Mouse (Mus musculus): Measurements from ENCODE around the gene Gcnt2. TPM values are rescaled to one million over a fixed set of nuclear protein-coding genes. Genes with fewer than 3 reads are reported as not detected.

The Gcnt2 gene
- polyA plus RNA-seq, 1 experiment from 2014 or later = 5.3 TPM

GRCm38 (mm10) chr13:40932573-40932972 lies 73.0 kb downstream of the Gcnt2 start:
- Histone ChIP-seq H3K27ac (replicated peaks; ENCODE audit: low read depth, low read length) (no peak overlapping the region), H3K27me3 (ENCODE audit: control insufficient read depth, insufficient read depth, low read length) (no peaks in the 10 kb centered on the region), H3K4me3 (replicated peaks; ENCODE audit: low read depth, low read length) (no peak overlapping the region), H3K4me1 (ENCODE audit: control insufficient read depth, insufficient read depth, low read length) (no peaks in the 10 kb centered on the region), H3K36me3 (ENCODE audit: control insufficient read depth, insufficient read depth, low read length) (no peaks in the 10 kb centered on the region), H3K9ac (replicated peaks; ENCODE audit: low read length) (no peak overlapping the region), H3K4me2 (ENCODE audit: low read length) (no peak overlapping the region), H3K9me3 (ENCODE audit: control insufficient read depth, low read length) (no peaks in the 10 kb centered on the region)
- DNase-seq (no peak), ATAC-seq (ENCODE audit: low FRiP score, low TSS enrichment) (no peak)
- WGBS = 91% methylated on average over 5 of the region's 5 CpGs

GRCm38 (mm10) chr13:40934341-40934740 lies 74.8 kb downstream of the Gcnt2 start:
- Histone ChIP-seq H3K36me3 (ENCODE audit: control insufficient read depth, insufficient read depth, low read length) (no peaks in the 10 kb centered on the region), H3K9me3 (ENCODE audit: control insufficient read depth, low read length) (no peaks in the 10 kb centered on the region), H3K27ac (replicated peaks; ENCODE audit: low read depth, low read length) (no peak overlapping the region), H3K4me1 (ENCODE audit: control insufficient read depth, insufficient read depth, low read length) (no peaks in the 10 kb centered on the region), H3K27me3 (ENCODE audit: control insufficient read depth, insufficient read depth, low read length) (no peaks in the 10 kb centered on the region), H3K4me3 (replicated peaks; ENCODE audit: low read depth, low read length) (no peak overlapping the region), H3K4me2 (ENCODE audit: low read length) (no peak overlapping the region), H3K9ac (replicated peaks; ENCODE audit: low read length) (no peak overlapping the region)
- no peak for ATAC-seq (ENCODE audit: low FRiP score, low TSS enrichment)
- WGBS = 82% methylated on average over 3 of the region's 3 CpGs
- DNase-seq = no peak

- DNase-seq = no peak
- Histone ChIP-seq H3K4me3 (replicated peaks; ENCODE audit: low read depth, low read length) (no peak overlapping the region), H3K36me3 (ENCODE audit: control insufficient read depth, insufficient read depth, low read length) (no peaks in the 10 kb centered on the region), H3K27me3 (ENCODE audit: control insufficient read depth, insufficient read depth, low read length) (no peaks in the 10 kb centered on the region), H3K27ac (replicated peaks; ENCODE audit: low read depth, low read length) (no peak overlapping the region), H3K4me1 (ENCODE audit: control insufficient read depth, insufficient read depth, low read length) (no peaks in the 10 kb centered on the region), H3K9me3 (ENCODE audit: control insufficient read depth, low read length) (no peaks in the 10 kb centered on the region), H3K9ac (replicated peaks; ENCODE audit: low read length) (no peak overlapping the region), H3K4me2 (ENCODE audit: low read length) (no peak overlapping the region)
- no peak for ATAC-seq (ENCODE audit: low FRiP score, low TSS enrichment)
- 52% methylated on average over 5 of the region's 5 CpGs for WGBS
Observed at GRCm38 (mm10) chr13:40937586-40937985, 78.0 kb downstream of the Gcnt2 start.

GRCm38 (mm10) chr13:40938485-40939357 lies 79.2 kb downstream of the Gcnt2 start:
- no peaks in the 10 kb centered on the region for H3K27me3 ChIP-seq (ENCODE audit: control insufficient read depth, insufficient read depth, low read length)
- H3K27ac ChIP-seq (replicated peaks; ENCODE audit: low read depth, low read length) = no peak overlapping the region
- DNase-seq (no peak), ATAC-seq (ENCODE audit: low FRiP score, low TSS enrichment) (no peak)
- no peak overlapping the region for H3K9ac ChIP-seq (replicated peaks; ENCODE audit: low read length)
- H3K36me3 ChIP-seq (ENCODE audit: control insufficient read depth, insufficient read depth, low read length) = no peaks in the 10 kb centered on the region
- no peak overlapping the region for H3K4me3 ChIP-seq (replicated peaks; ENCODE audit: low read depth, low read length)
- no peaks in the 10 kb centered on the region for H3K9me3 ChIP-seq (ENCODE audit: control insufficient read depth, low read length)
- H3K4me1 ChIP-seq (ENCODE audit: control insufficient read depth, insufficient read depth, low read length) = no peaks in the 10 kb centered on the region
- 89% methylated on average over 11 of the region's 11 CpGs for WGBS
- no peak overlapping the region for H3K4me2 ChIP-seq (ENCODE audit: low read length)

- WGBS = 93% methylated on average over 1 of the region's 1 CpGs
- peaks cover 5% of the 10 kb centered on the region; the same call in 1 of the 2 replicates for H3K4me1 ChIP-seq (ENCODE audit: control insufficient read depth, insufficient read depth, low read length)
- H3K9ac ChIP-seq (replicated peaks; ENCODE audit: low read length) = no peak overlapping the region
- no peaks in the 10 kb centered on the region for H3K9me3 ChIP-seq (ENCODE audit: control insufficient read depth, low read length)
- ATAC-seq (ENCODE audit: low FRiP score, low TSS enrichment) (no peak), DNase-seq (no peak)
- no peak overlapping the region for H3K4me3 ChIP-seq (replicated peaks; ENCODE audit: low read depth, low read length)
- no peak overlapping the region for H3K27ac ChIP-seq (replicated peaks; ENCODE audit: low read depth, low read length)
- H3K27me3 ChIP-seq (ENCODE audit: control insufficient read depth, insufficient read depth, low read length) = no peaks in the 10 kb centered on the region
- no peak overlapping the region for H3K4me2 ChIP-seq (ENCODE audit: low read length)
- no peaks in the 10 kb centered on the region for H3K36me3 ChIP-seq (ENCODE audit: control insufficient read depth, insufficient read depth, low read length)
Observed at GRCm38 (mm10) chr13:40943066-40943465, 83.5 kb downstream of the Gcnt2 start.

GRCm38 (mm10) chr13:40943936-40944335 lies 84.4 kb downstream of the Gcnt2 start:
- Histone ChIP-seq H3K9ac (replicated peaks; ENCODE audit: low read length) (no peak overlapping the region), H3K36me3 (ENCODE audit: control insufficient read depth, insufficient read depth, low read length) (no peaks in the 10 kb centered on the region), H3K27ac (replicated peaks; ENCODE audit: low read depth, low read length) (no peak overlapping the region), H3K9me3 (ENCODE audit: control insufficient read depth, low read length) (no peaks in the 10 kb centered on the region), H3K4me3 (replicated peaks; ENCODE audit: low read depth, low read length) (no peak overlapping the region), H3K27me3 (ENCODE audit: control insufficient read depth, insufficient read depth, low read length) (no peaks in the 10 kb centered on the region), H3K4me1 (ENCODE audit: control insufficient read depth, insufficient read depth, low read length) (peaks cover 5% of the 10 kb centered on the region; the same call in 1 of the 2 replicates), H3K4me2 (ENCODE audit: low read length) (no peak overlapping the region)
- WGBS = 70% methylated on average over 5 of the region's 5 CpGs
- no peak for ATAC-seq (ENCODE audit: low FRiP score, low TSS enrichment)
- no peak for DNase-seq

- H3K27ac ChIP-seq (replicated peaks; ENCODE audit: low read depth, low read length) = no peak overlapping the region
- H3K36me3 ChIP-seq (ENCODE audit: control insufficient read depth, insufficient read depth, low read length) = no peaks in the 10 kb centered on the region
- DNase-seq (peak; percentile 14), ATAC-seq (ENCODE audit: low FRiP score, low TSS enrichment) (no peak)
- H3K9me3 ChIP-seq (ENCODE audit: control insufficient read depth, low read length) = no peaks in the 10 kb centered on the region
- H3K4me2 ChIP-seq (ENCODE audit: low read length) = no peak overlapping the region
- peaks cover 5% of the 10 kb centered on the region; the same call in 1 of the 2 replicates for H3K4me1 ChIP-seq (ENCODE audit: control insufficient read depth, insufficient read depth, low read length)
- no peaks in the 10 kb centered on the region for H3K27me3 ChIP-seq (ENCODE audit: control insufficient read depth, insufficient read depth, low read length)
- no peak overlapping the region for H3K9ac ChIP-seq (replicated peaks; ENCODE audit: low read length)
- no peak overlapping the region for H3K4me3 ChIP-seq (replicated peaks; ENCODE audit: low read depth, low read length)
- WGBS = 5% methylated on average over 3 of the region's 3 CpGs
Observed at GRCm38 (mm10) chr13:40944346-40944745, 84.8 kb downstream of the Gcnt2 start.

GRCm38 (mm10) chr13:40946513-40946912 lies 87.0 kb downstream of the Gcnt2 start:
- H3K4me1 ChIP-seq (ENCODE audit: control insufficient read depth, insufficient read depth, low read length) = peaks cover 5% of the 10 kb centered on the region; the same call in 1 of the 2 replicates
- no peak overlapping the region for H3K4me3 ChIP-seq (replicated peaks; ENCODE audit: low read depth, low read length)
- no peak overlapping the region for H3K27ac ChIP-seq (replicated peaks; ENCODE audit: low read depth, low read length)
- no peak overlapping the region for H3K9ac ChIP-seq (replicated peaks; ENCODE audit: low read length)
- H3K4me2 ChIP-seq (ENCODE audit: low read length) = no peak overlapping the region
- DNase-seq (no peak), ATAC-seq (ENCODE audit: low FRiP score, low TSS enrichment) (no peak)
- H3K9me3 ChIP-seq (ENCODE audit: control insufficient read depth, low read length) = no peaks in the 10 kb centered on the region
- 86% methylated on average over 3 of the region's 3 CpGs for WGBS
- no peaks in the 10 kb centered on the region for H3K27me3 ChIP-seq (ENCODE audit: control insufficient read depth, insufficient read depth, low read length)
- H3K36me3 ChIP-seq (ENCODE audit: control insufficient read depth, insufficient read depth, low read length) = no peaks in the 10 kb centered on the region

Data from midbrain, embryonic 14.5 days (tissue).